Mouse (Mus musculus) bone marrow, adult 2 months (tissue): Measurements from ENCODE around the gene Lipe. TPM values are rescaled to one million over a fixed set of nuclear protein-coding genes. Genes with fewer than 3 reads are reported as not detected.

Experiments used
- H3K27ac ChIP-seq: fragments of 200-500 bp; 2 replicates; pipeline ENCODE4 v1.5.1; 2012; ENCODE audit warnings: low read depth, mild to moderate bottlenecking, control low read depth, inconsistent platforms, low read length; ENCODE audit not compliant: control insufficient read depth, poor library complexity, insufficient read depth
- H3K4me1 ChIP-seq: fragments of 200-500 bp; 2 replicates; pipeline ENCODE4 v1.6.1; 2011; ENCODE audit warnings: low read length; ENCODE audit not compliant: control insufficient read depth, insufficient read depth
- H3K4me3 ChIP-seq: fragments of 200-500 bp; replicated peaks from 2 replicates; pipeline ENCODE3; 2011; ENCODE audit warnings: mild to moderate bottlenecking, low read depth, low read length, control low read depth; ENCODE audit not compliant: control insufficient read depth
- CTCF ChIP-seq: fragments of 200-500 bp; IDR thresholded peaks from 2 replicates; pipeline ENCODE4 v1.5.1; 2011; ENCODE audit warnings: low read length, control low read depth; ENCODE audit not compliant: control insufficient read depth, insufficient read depth
- POLR2A ChIP-seq: fragments of 200-500 bp; IDR thresholded peaks from 2 replicates; pipeline ENCODE4 v1.6.1; 2011; ENCODE audit warnings: low read depth, mild to moderate bottlenecking, control low read depth, low read length, borderline replicate concordance; ENCODE audit not compliant: control insufficient read depth
- WGBS: fragments of 180-500 bp; shearing (Covaris S2); methylation state at CpG from one replicate; pipeline ENCODE4 v1.1.7; 2018; 5-methylcytosine and 5-hydroxymethylcytosine counted together
- polyA plus RNA-seq: library from polyadenylated mRNA; stranded (reverse); fragments of >200 nt; gene quantifications from 2 replicates; pipeline ENCODE4 v1.2.4, GENCODE M21; 2011; ENCODE audit warnings: low replicate concordance; ENCODE audit not compliant: missing spikeins, insufficient read depth, insufficient read length

Gene Lipe
- polyA plus RNA-seq, 1 experiment: 311 TPM

GRCm38 (mm10) chr7:25369058-25369749, 29.3 kb downstream of the Lipe start, which contains the start of gene Cnfn:
Gene Cnfn, minus strand, starts transcription at chr7:25369724.
- H3K27ac ChIP-seq: no peak within 1 kb of the TSS
- H3K4me3 ChIP-seq: no peak within 1 kb of the TSS
- 71% methylated on average over 12 of the region's 12 CpGs for WGBS
- H3K4me1 ChIP-seq: peaks cover 3% of the 10 kb centered on the region
- TF ChIP-seq POLR2A (no peak), CTCF (no peak)

- TF ChIP-seq CTCF (no peak), POLR2A (no peak)
- Histone ChIP-seq H3K4me3 (no peak overlapping the region), H3K27ac (no peak overlapping the region), H3K4me1 (peaks cover 3% of the 10 kb centered on the region)
- 20% methylated on average over 12 of the region's 12 CpGs for WGBS
Observed at GRCm38 (mm10) chr7:25368333-25368732, 30.2 kb downstream of the Lipe start.

- Histone ChIP-seq H3K27ac (no peak overlapping the region), H3K4me1 (no peaks in the 10 kb centered on the region; the same call in 1 of the 2 replicates), H3K4me3 (no peak overlapping the region)
- TF ChIP-seq CTCF (peak; percentile 46), POLR2A (no peak)
- WGBS: 6% methylated on average over 33 of the region's 33 CpGs
Observed at GRCm38 (mm10) chr7:25367632-25368293, 30.7 kb downstream of the Lipe start.

- TF ChIP-seq POLR2A (no peak), CTCF (no peak)
Observed at GRCm38 (mm10) chr7:25365937-25366625, 32.4 kb downstream of the Lipe start.

GRCm38 (mm10) chr7:25363632-25364031, 34.9 kb downstream of the Lipe start:
- H3K27ac ChIP-seq: no peak overlapping the region
- no peaks in the 10 kb centered on the region for H3K4me1 ChIP-seq
- TF ChIP-seq POLR2A: no peak
- TF ChIP-seq CTCF: no peak
- 89% methylated on average over 17 of the region's 17 CpGs for WGBS
- no peak overlapping the region for H3K4me3 ChIP-seq

More at GRCm38 (mm10) chr7:25365937-25366625, 32.4 kb downstream of the Lipe start:
- 61% methylated on average over 13 of the region's 13 CpGs for WGBS
- H3K4me3 ChIP-seq: no peak overlapping the region
- no peak overlapping the region for H3K27ac ChIP-seq
- no peaks in the 10 kb centered on the region for H3K4me1 ChIP-seq

- 85% methylated on average over 19 of the region's 19 CpGs for WGBS
- no peaks in the 10 kb centered on the region for H3K4me1 ChIP-seq
Observed at GRCm38 (mm10) chr7:25363151-25363550, 35.4 kb downstream of the Lipe start.

GRCm38 (mm10) chr7:25358721-25359206, 39.7 kb downstream of the Lipe start:
- Histone ChIP-seq H3K27ac (no peak overlapping the region), H3K4me3 (no peak overlapping the region), H3K4me1 (no peaks in the 10 kb centered on the region)
- TF ChIP-seq CTCF: no peak
- no peak for TF ChIP-seq POLR2A
- WGBS: 84% methylated on average over 19 of the region's 19 CpGs

More at GRCm38 (mm10) chr7:25363151-25363550, 35.4 kb downstream of the Lipe start:
- no peak overlapping the region for H3K27ac ChIP-seq
- H3K4me3 ChIP-seq: no peak overlapping the region
- no peak for TF ChIP-seq POLR2A
- no peak; the same call in 1 of the 2 replicates for TF ChIP-seq CTCF

GRCm38 (mm10) chr7:25348861-25349260, 49.6 kb downstream of the Lipe start:
- Histone ChIP-seq H3K27ac (no peak overlapping the region), H3K4me1 (no peaks in the 10 kb centered on the region; the same call in 1 of the 2 replicates), H3K4me3 (no peak overlapping the region)
- no peak for TF ChIP-seq POLR2A
- no peak for TF ChIP-seq CTCF
- WGBS: 85% methylated on average over 8 of the region's 8 CpGs
